Mouse (Mus musculus) neutrophil, adult 65 days (primary cell): ENCODE results near the gene Wbp1. TPM values are rescaled to one million over a fixed set of nuclear protein-coding genes. Genes with fewer than 3 reads are reported as not detected.

Experiments used
- total RNA-seq: library from RNA; stranded (reverse); gene quantifications from 2 replicates; pipeline ENCODE4 v1.2.4, GENCODE M21; 2023

Gene Wbp1
- 26.7 and 32.6 TPM in 2 replicates for total RNA-seq

GRCm38 (mm10) chr6:83120930-83121862, at the start of gene Wbp1:
Gene Wbp1, minus strand, starts transcription at chr6:83121559.

GRCm38 (mm10) chr6:83165607-83166242, 44.4 kb upstream of the Wbp1 start, which contains the start of gene Dctn1:
Gene Dctn1, plus strand, starts transcription at chr6:83165920.

GRCm38 (mm10) chr6:83156259-83156684, 34.9 kb upstream of the Wbp1 start, which contains the start of the genes Wdr54 and 1700003E16Rik:
Gene Wdr54, minus strand, starts transcription at chr6:83156397.
Gene 1700003E16Rik, plus strand, starts transcription at chr6:83156404.

GRCm38 (mm10) chr6:83134951-83135513, 13.7 kb upstream of the Wbp1 start, which contains the start of gene Rtkn:
Gene Rtkn, plus strand, starts transcription at chr6:83135463.

GRCm38 (mm10) chr6:83125331-83125730, 4.0 kb upstream of the Wbp1 start, which contains the start of gene Ino80b:
Gene Ino80b, minus strand, starts transcription at chr6:83125431.

GRCm38 (mm10) chr6:83115011-83115671, 6.2 kb downstream of the Wbp1 start, which contains the start of gene Mogs:
Gene Mogs, plus strand, starts transcription at chr6:83115496.

GRCm38 (mm10) chr6:83108762-83109668, 12.3 kb downstream of the Wbp1 start, which contains the start of gene Mrpl53:
Gene Mrpl53, plus strand, starts transcription at chr6:83109040.

GRCm38 (mm10) chr6:83101316-83101687, 20.1 kb downstream of the Wbp1 start, which contains the start of the genes Ccdc142 and Gm42688:
Gene Ccdc142, plus strand, starts transcription at chr6:83101601.
Gene Gm42688, plus strand, starts transcription at chr6:83101617.

GRCm38 (mm10) chr6:83086121-83087035, 35.0 kb downstream of the Wbp1 start, which contains the start of gene Lbx2:
Gene Lbx2, plus strand, starts transcription at chr6:83086367.

GRCm38 (mm10) chr6:83077630-83078323, 43.6 kb downstream of the Wbp1 start, which contains the start of gene Pcgf1:
Gene Pcgf1, plus strand, starts transcription at chr6:83077869.

GRCm38 (mm10) chr6:83070247-83070310, 51.3 kb downstream of the Wbp1 start, which contains the start of gene Tlx2:
Gene Tlx2, minus strand, starts transcription at chr6:83070293.

Other genes starting within 250 kb of the Wbp1 start
- 24.2 and 37.5 TPM in 2 replicates for gene Sema4f, start 181.8 kb downstream of the Wbp1 start, total RNA-seq
- 2.1 and 3.1 TPM in 2 replicates for gene M1ap, start 174.7 kb downstream of the Wbp1 start, total RNA-seq
- gene Dok1, start 88.1 kb downstream of the Wbp1 start, total RNA-seq, result 23.0 and 23.7 TPM in 2 replicates
- 0.86 and 1.0 TPM in 2 replicates for gene Loxl3, start 87.4 kb downstream of the Wbp1 start, total RNA-seq
- gene Aup1, start 67.0 kb downstream of the Wbp1 start, total RNA-seq, result 213 and 248 TPM in 2 replicates
- gene Htra2, start 66.3 kb downstream of the Wbp1 start, total RNA-seq, result 28.7 and 51.2 TPM in 2 replicates
- 4.4 and 7.9 TPM in 2 replicates for gene Dqx1, start 63.7 kb downstream of the Wbp1 start, total RNA-seq
- gene Tlx2, start 51.3 kb downstream of the Wbp1 start, total RNA-seq, result not detected in 2 replicates
- gene Pcgf1, start 43.7 kb downstream of the Wbp1 start, total RNA-seq, result 13.1 and 13.9 TPM in 2 replicates
- gene Lbx2, start 35.2 kb downstream of the Wbp1 start, total RNA-seq, result not detected in 2 replicates
- gene Ccdc142, start 20.0 kb downstream of the Wbp1 start, total RNA-seq, result 4.2 and 4.8 TPM in 2 replicates
- 3.2 and 4.4 TPM in 2 replicates for gene Gm42688, start 19.9 kb downstream of the Wbp1 start, total RNA-seq
- 19.1 and 19.8 TPM in 2 replicates for gene Mrpl53, start 12.5 kb downstream of the Wbp1 start, total RNA-seq
- 18.9 and 25.1 TPM in 2 replicates for gene Mogs, start 6.1 kb downstream of the Wbp1 start, total RNA-seq
- 16.4 TPM in 2 replicates for gene Ino80b, start 3.9 kb upstream of the Wbp1 start, total RNA-seq
- 0.66 TPM in 1 of 2 replicates, not detected in the other for gene Rtkn, start 13.9 kb upstream of the Wbp1 start, total RNA-seq
- not detected in 2 replicates for gene Wdr54, start 34.8 kb upstream of the Wbp1 start, total RNA-seq
- gene 1700003E16Rik, start 34.8 kb upstream of the Wbp1 start, total RNA-seq, result not detected in 2 replicates
- gene Dctn1, start 44.4 kb upstream of the Wbp1 start, total RNA-seq, result 91.8 and 114 TPM in 2 replicates
- gene Slc4a5, start 98.3 kb upstream of the Wbp1 start, total RNA-seq, result not detected in 2 replicates
- 18.4 and 19.1 TPM in 2 replicates for gene Mthfd2, start 204.3 kb upstream of the Wbp1 start, total RNA-seq
- 180 and 209 TPM in 2 replicates for gene Mob1a, start 204.5 kb upstream of the Wbp1 start, total RNA-seq
- 9.3 and 11.1 TPM in 2 replicates for gene Bola3, start 227.6 kb upstream of the Wbp1 start, total RNA-seq